Mouse (Mus musculus) bone marrow macrophage, adult 2 months (primary cell): ENCODE measurements at regions not wholly inside any gene's neighbourhood (a gene's known extent, or its start where the extent isn't known, plus 50 kb on each side); places are given as distances from the start of the nearest gene placed in this dataset.

Experiments used
- CTCF ChIP-seq: IDR thresholded peaks from 2 replicates; pipeline ENCODE4 v1.5.1; 2012; ENCODE audit warnings: low read depth, mild to moderate bottlenecking, low read length, moderate library complexity
- POLR2A ChIP-seq: IDR thresholded peaks from 2 replicates; pipeline ENCODE4 v1.6.1; 2012; ENCODE audit warnings: mild to moderate bottlenecking, low read depth, low read length, borderline replicate concordance

GRCm38 (mm10) chr16:30000166-30000565, 64.0 kb upstream of the Hes1 start:
- TF ChIP-seq CTCF (no peak), POLR2A (no peak)
